Mouse (Mus musculus) naive thymus-derived CD4-positive, alpha-beta T cell, adult 5 months (primary cell): ENCODE data around the gene Sphk1. TPM values are rescaled to one million over a fixed set of nuclear protein-coding genes. Genes with fewer than 3 reads are reported as not detected.

Source experiments
- polyA plus RNA-seq: library from polyadenylated mRNA; unstranded; fragments of 100-300 nt; shearing (Covaris generic); gene quantifications from one replicate; pipeline ENCODE4 v1.2.1, GENCODE M21; 2017

Sphk1 gene
- 0.20 TPM for polyA plus RNA-seq

DNA sequence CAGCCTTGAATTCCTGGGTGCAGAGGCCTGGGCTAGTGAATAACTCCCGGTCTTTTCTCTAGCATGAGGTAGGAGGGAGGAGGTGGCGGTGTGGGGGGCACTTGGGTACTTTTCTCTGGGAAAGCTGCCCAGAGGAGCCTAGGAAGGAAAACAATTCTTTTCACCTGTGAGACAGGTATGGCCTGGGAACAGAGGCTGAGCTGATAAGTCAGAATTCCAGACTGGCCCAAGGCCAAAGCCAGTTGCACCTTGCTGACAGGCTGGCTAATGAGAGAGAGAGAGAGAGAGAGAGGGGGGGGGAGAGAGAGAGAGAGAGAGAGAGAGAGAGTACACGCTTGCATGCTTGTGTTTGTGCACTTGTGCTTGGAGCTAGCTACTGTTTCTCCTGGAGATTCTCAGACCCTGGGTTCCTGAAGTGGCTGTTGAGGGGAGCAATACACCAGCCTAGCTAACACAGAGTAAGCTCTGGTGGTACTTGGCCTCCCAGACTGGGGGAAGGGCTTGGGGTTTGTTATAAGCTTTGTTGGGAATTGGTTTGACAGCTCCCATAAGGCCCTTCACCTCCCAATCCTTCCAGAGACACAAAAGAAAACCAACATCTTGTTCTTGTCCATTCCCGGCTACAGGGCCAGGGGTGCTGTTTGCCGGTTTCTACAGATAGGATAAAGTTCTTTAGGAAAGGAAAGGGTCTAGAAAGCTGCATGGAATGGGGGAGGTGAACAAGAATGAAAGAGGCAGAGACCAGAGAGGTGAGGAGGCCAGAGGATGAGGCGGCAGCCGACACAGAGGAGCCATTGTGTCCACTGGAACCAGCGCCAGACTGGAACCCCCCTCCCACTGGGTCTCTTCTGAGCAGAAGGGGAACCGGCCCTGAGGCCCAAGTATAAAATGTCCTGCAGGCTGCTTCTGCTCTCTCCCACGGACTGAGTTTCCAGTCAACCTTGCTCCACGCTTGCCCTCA, at the start of gene Sphk1:
Sphk1 (plus strand) TSS at position 739 of the 961 bp plus-strand sequence.

DNA sequence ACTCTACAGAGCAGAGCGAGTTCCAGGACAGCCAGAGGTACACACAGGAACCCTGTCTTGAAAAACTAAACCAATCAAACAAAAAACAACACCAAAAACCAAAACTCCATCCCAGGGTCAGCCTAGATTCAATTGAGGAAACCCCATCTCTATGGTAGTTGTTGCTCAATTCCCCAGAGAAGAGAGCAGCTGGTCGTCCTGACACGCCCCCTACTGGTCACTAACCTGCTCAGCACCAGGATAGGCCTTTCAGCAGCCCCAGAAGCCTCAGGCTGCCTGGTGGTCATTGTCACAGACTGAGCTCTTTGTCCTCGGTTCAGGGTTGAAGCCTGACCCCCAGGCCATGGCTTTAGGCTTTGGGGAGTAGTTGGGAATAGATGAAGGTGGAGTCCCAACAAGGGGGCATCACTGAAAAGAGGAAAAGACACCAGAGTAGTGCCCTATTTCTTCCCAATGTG, 36.9 kb upstream of the Sphk1 start, which contains the start of gene Prpsap1:
Prpsap1 (minus strand) TSS at position 408 of the 458 bp plus-strand sequence.

GRCm38 (mm10) chr11:116581376-116581814, 50.7 kb downstream of the Sphk1 start, which contains the start of gene Ube2o:
TSS of gene Ube2o (minus strand) at chr11:116581447.

Other genes with a start within 250 kb of the Sphk1 start
- gene Galr2, start 250.0 kb upstream of the Sphk1 start, polyA plus RNA-seq = not detected
- 44.3 TPM for gene Exoc7, start 223.7 kb upstream of the Sphk1 start, polyA plus RNA-seq
- not detected for gene Foxj1, start 195.5 kb upstream of the Sphk1 start, polyA plus RNA-seq
- 13.5 TPM for gene Rnf157, start 117.9 kb upstream of the Sphk1 start, polyA plus RNA-seq
- gene Ubald2, start 96.8 kb upstream of the Sphk1 start, polyA plus RNA-seq = 233 TPM
- gene Qrich2, start 64.7 kb upstream of the Sphk1 start, polyA plus RNA-seq = not detected
- 135 TPM for gene Prpsap1, start 36.7 kb upstream of the Sphk1 start, polyA plus RNA-seq
- gene Ube2o, start 50.5 kb downstream of the Sphk1 start, polyA plus RNA-seq = 17.9 TPM
- not detected for gene Aanat, start 55.5 kb downstream of the Sphk1 start, polyA plus RNA-seq
- 15.5 TPM for gene Rhbdf2, start 96.1 kb downstream of the Sphk1 start, polyA plus RNA-seq
- gene Prcd, start 122.6 kb downstream of the Sphk1 start, polyA plus RNA-seq = not detected
- not detected for gene Cygb, start 123.4 kb downstream of the Sphk1 start, polyA plus RNA-seq
- not detected for gene St6galnac1, start 244.6 kb downstream of the Sphk1 start, polyA plus RNA-seq